Mouse (Mus musculus): ENCODE results near the gene Mmp9. TPM values are rescaled to one million over a fixed set of nuclear protein-coding genes. Genes with fewer than 3 reads are reported as not detected.

Gene Mmp9
- total RNA-seq, 1 experiment: 7.0 TPM

GRCm38 (mm10) chr2:164957548-164958315 lies 17.2 kb downstream of the Mmp9 start:
- peak; percentile 52 for DNase-seq (ENCODE audit: low read depth, low spot score)
- no peak overlapping the region for H3K27ac ChIP-seq (ENCODE audit: insufficient read depth, low read depth, low read length, poor library complexity, severe bottlenecking)
- no peaks in the 10 kb centered on the region for H3K36me3 ChIP-seq (ENCODE audit: control insufficient read depth, insufficient read depth, low read length, poor library complexity, severe bottlenecking)
- H3K4me1 ChIP-seq (ENCODE audit: control insufficient read depth in 2 of 2, insufficient read depth in 2 of 2, low read length in 2 of 2, poor library complexity in 1 of 2): peaks cover 0 to 19% of the 10 kb centered on the region in 2 experiments; a peak in 1 of 4 replicates
- no peak for TF ChIP-seq MAFK (IDR thresholded peaks at IDR 0.05; ENCODE audit: insufficient read depth, low read depth, low read length)
- no peak for TF ChIP-seq HCFC1 (IDR thresholded peaks at IDR 0.05; ENCODE audit: borderline replicate concordance, insufficient read depth, low read length)
- H3K4me3 ChIP-seq (ENCODE audit: insufficient read depth in 1 of 2, low read depth in 1 of 2, low read length in 2 of 2, poor library complexity in 1 of 2, severe bottlenecking in 1 of 2): no peak overlapping the region
- H3K9ac ChIP-seq (ENCODE audit: insufficient read depth, low read depth, low read length, poor library complexity, severe bottlenecking): no peak overlapping the region
- in situ Hi-C loops (cut with MboI; ENCODE audit: low sequenced_read_pairs in 2 of 2, unreplicated experiment in 2 of 2): no loop called here
- H3K9me3 ChIP-seq (ENCODE audit: control insufficient read depth, insufficient read depth, low read depth, low read length): no peaks in the 10 kb centered on the region

DNA sequence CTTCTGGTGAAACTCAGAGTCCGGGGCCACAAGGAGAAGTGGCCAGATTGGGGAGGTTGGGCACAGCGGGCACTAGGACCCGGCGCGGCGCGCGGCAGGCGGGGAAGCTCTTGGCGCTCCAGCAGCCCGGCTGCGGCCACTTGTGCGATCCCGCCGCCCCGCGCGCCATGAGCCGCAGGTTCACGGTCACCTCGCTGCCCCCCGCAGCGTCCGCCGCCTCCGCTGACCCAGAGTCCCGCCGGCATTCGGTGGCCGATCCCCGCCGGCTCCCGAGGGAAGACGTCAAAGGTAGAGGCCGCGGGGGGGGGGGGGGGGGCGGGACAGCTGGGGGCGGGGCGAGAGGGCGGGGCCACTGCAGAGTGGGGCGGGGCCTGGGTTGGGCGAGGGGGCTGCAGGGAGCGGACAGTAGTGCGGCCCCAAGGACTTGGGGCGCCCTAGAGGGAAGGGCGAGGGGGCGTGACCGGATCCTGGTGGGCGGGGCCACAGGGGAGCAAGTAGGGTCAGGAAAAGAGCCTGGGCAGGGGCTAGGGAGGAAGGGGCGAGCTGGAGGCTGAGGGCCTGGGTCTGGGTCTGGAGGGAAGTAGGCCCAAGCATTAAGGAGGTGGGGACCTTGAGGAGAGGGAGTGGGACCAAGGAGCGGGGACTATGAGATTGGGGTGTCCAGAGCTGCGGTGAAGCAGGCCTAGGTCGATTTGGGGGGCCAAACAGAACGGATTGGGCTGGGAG lies 20.3 kb downstream of the Mmp9 start, which contains the start of gene Slc12a5:
Gene Slc12a5 (plus strand): TSS at position 87 of the 726 bp plus-strand sequence.
- Histone ChIP-seq H3K36me3 (ENCODE audit: control insufficient read depth, insufficient read depth, low read length, poor library complexity, severe bottlenecking) (no peaks in the 10 kb centered on the region), H3K4me3 (ENCODE audit: insufficient read depth in 1 of 2, low read depth in 1 of 2, low read length in 2 of 2, poor library complexity in 1 of 2, severe bottlenecking in 1 of 2) (peak within 1 kb of the TSS; percentile 72 to 74), H3K27ac (ENCODE audit: insufficient read depth, low read depth, low read length, poor library complexity, severe bottlenecking) (no peak within 1 kb of the TSS), H3K9ac (ENCODE audit: insufficient read depth, low read depth, low read length, poor library complexity, severe bottlenecking) (peak within 1 kb of the TSS; percentile 70), H3K9me3 (ENCODE audit: control insufficient read depth, insufficient read depth, low read depth, low read length) (no peaks in the 10 kb centered on the region), H3K4me1 (ENCODE audit: control insufficient read depth in 2 of 2, insufficient read depth in 2 of 2, low read length in 2 of 2, poor library complexity in 1 of 2) (peaks cover 0 to 17% of the 10 kb centered on the region in 2 experiments; a peak in 1 of 4 replicates)
- in situ Hi-C loops (cut with MboI; ENCODE audit: low sequenced_read_pairs in 2 of 2, unreplicated experiment in 2 of 2): no loop called here
- TF ChIP-seq MAFK (IDR thresholded peaks at IDR 0.05; ENCODE audit: insufficient read depth, low read depth, low read length) (no peak), ZNF384 (IDR thresholded peaks at IDR 0.05; ENCODE audit: low read depth, low read length) (no peak), ZC3H11A (IDR thresholded peaks at IDR 0.05; ENCODE audit: borderline replicate concordance, low read depth, low read length) (no peak), HCFC1 (IDR thresholded peaks at IDR 0.05; ENCODE audit: borderline replicate concordance, insufficient read depth, low read length) (no peak), CHD2 (IDR thresholded peaks at IDR 0.05; ENCODE audit: low read depth, low read length) (no peak)
- no peak for DNase-seq (ENCODE audit: low read depth, low spot score)

- in situ Hi-C loops (cut with MboI; ENCODE audit: low sequenced_read_pairs in 2 of 2, unreplicated experiment in 2 of 2): no loop called here
- Histone ChIP-seq H3K4me1 (ENCODE audit: control insufficient read depth in 2 of 2, insufficient read depth in 2 of 2, low read length in 2 of 2, poor library complexity in 1 of 2) (peaks cover 0 to 13% of the 10 kb centered on the region in 2 experiments; a peak in 1 of 4 replicates), H3K27ac (ENCODE audit: insufficient read depth, low read depth, low read length, poor library complexity, severe bottlenecking) (no peak overlapping the region), H3K4me3 (ENCODE audit: insufficient read depth in 1 of 2, low read depth in 1 of 2, low read length in 2 of 2, poor library complexity in 1 of 2, severe bottlenecking in 1 of 2) (peak overlapping the region; percentile 72 to 74; a peak in 3 of 4 replicates), H3K36me3 (ENCODE audit: control insufficient read depth, insufficient read depth, low read length, poor library complexity, severe bottlenecking) (no peaks in the 10 kb centered on the region), H3K9me3 (ENCODE audit: control insufficient read depth, insufficient read depth, low read depth, low read length) (no peaks in the 10 kb centered on the region), H3K9ac (ENCODE audit: insufficient read depth, low read depth, low read length, poor library complexity, severe bottlenecking) (no peak overlapping the region)
- no peak for TF ChIP-seq HCFC1 (IDR thresholded peaks at IDR 0.05; ENCODE audit: borderline replicate concordance, insufficient read depth, low read length)
- TF ChIP-seq CHD2 (IDR thresholded peaks at IDR 0.05; ENCODE audit: low read depth, low read length): no peak
- TF ChIP-seq ZNF384 (IDR thresholded peaks at IDR 0.05; ENCODE audit: low read depth, low read length): no peak
- TF ChIP-seq ZC3H11A (IDR thresholded peaks at IDR 0.05; ENCODE audit: borderline replicate concordance, low read depth, low read length): no peak
- TF ChIP-seq MAFK (IDR thresholded peaks at IDR 0.05; ENCODE audit: insufficient read depth, low read depth, low read length): no peak
- no peak for DNase-seq (ENCODE audit: low read depth, low spot score)
Observed at GRCm38 (mm10) chr2:164961506-164962182, 21.1 kb downstream of the Mmp9 start.

- Histone ChIP-seq H3K9me3 (ENCODE audit: control insufficient read depth, insufficient read depth, low read depth, low read length) (no peaks in the 10 kb centered on the region), H3K27ac (ENCODE audit: insufficient read depth, low read depth, low read length, poor library complexity, severe bottlenecking) (no peak overlapping the region), H3K36me3 (ENCODE audit: control insufficient read depth, insufficient read depth, low read length, poor library complexity, severe bottlenecking) (no peaks in the 10 kb centered on the region), H3K4me1 (ENCODE audit: control insufficient read depth in 2 of 2, insufficient read depth in 2 of 2, low read length in 2 of 2, poor library complexity in 1 of 2) (peaks cover 0 to 8% of the 10 kb centered on the region in 2 experiments; a peak in 1 of 4 replicates), H3K4me3 (ENCODE audit: insufficient read depth in 1 of 2, low read depth in 1 of 2, low read length in 2 of 2, poor library complexity in 1 of 2, severe bottlenecking in 1 of 2) (no peak overlapping the region), H3K9ac (ENCODE audit: insufficient read depth, low read depth, low read length, poor library complexity, severe bottlenecking) (no peak overlapping the region)
- no peak for TF ChIP-seq ZNF384 (IDR thresholded peaks at IDR 0.05; ENCODE audit: low read depth, low read length)
- TF ChIP-seq MAFK (IDR thresholded peaks at IDR 0.05; ENCODE audit: insufficient read depth, low read depth, low read length): no peak
- no peak for TF ChIP-seq CHD2 (IDR thresholded peaks at IDR 0.05; ENCODE audit: low read depth, low read length)
- TF ChIP-seq HCFC1 (IDR thresholded peaks at IDR 0.05; ENCODE audit: borderline replicate concordance, insufficient read depth, low read length): no peak
- no peak for TF ChIP-seq ZC3H11A (IDR thresholded peaks at IDR 0.05; ENCODE audit: borderline replicate concordance, low read depth, low read length)
- in situ Hi-C loops (cut with MboI; ENCODE audit: low sequenced_read_pairs in 2 of 2, unreplicated experiment in 2 of 2): no loop called here
- DNase-seq (ENCODE audit: low read depth, low spot score): no peak
Observed at GRCm38 (mm10) chr2:164962183-164962580, 21.6 kb downstream of the Mmp9 start.
